Mouse (Mus musculus): ENCODE measurements around the gene Kcnq1. TPM values are rescaled to one million over a fixed set of nuclear protein-coding genes. Genes with fewer than 3 reads are reported as not detected.

Gene Kcnq1
- polyA plus RNA-seq, 1 experiment, result 41.8 TPM

DNA sequence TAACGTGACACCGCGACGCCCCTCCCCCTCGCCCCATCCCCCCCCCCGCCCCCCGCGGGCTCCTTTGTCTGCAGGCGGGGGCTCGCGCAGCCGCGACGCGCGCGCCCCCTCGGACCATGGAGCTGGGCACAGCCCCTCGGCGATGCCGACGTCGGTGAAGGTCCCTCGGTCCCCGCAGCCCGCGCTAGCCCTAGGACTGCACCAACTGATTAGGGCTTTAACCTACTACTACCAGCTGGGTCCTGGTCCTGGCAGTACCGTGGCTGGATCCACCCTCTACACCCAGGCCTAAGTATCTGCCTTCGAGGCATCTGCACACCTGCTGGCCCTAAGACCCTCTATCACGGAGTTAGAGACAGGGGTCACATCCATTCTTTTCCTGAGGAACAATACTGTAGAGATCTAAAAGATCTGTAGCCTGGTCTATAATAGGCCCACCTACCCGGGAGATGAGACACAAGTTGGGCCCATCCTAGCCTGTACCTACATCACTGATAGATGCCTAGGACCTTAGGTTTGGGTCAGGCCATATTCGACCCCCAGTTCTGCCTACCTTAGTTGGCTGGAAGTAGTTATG lies 355.2 kb downstream of the Kcnq1 start:
- Histone ChIP-seq H3K36me3 (ENCODE audit: control insufficient read depth, insufficient read depth, low read length) (no peaks in the 10 kb centered on the region), H3K4me1 (ENCODE audit: control insufficient read depth, insufficient read depth, insufficient read length, low read length) (peaks cover 13% of the 10 kb centered on the region), H3K27me3 (ENCODE audit: control insufficient read depth, insufficient read depth, low read length) (peaks cover 22% of the 10 kb centered on the region), H3K27ac (ENCODE audit: insufficient read depth, low read depth, low read length) (no peak overlapping the region), H3K4me3 (ENCODE audit: low read depth, low read length) (peak overlapping the region; percentile 48)
- WGBS, result 40% methylated on average over 31 of the region's 32 CpGs
- no peak for TF ChIP-seq POLR2A (IDR thresholded peaks at IDR 0.05; ENCODE audit: low read depth, low read length)
- no peak for TF ChIP-seq CTCF (IDR thresholded peaks at IDR 0.05; ENCODE audit: extremely low read depth, insufficient read length, insufficient replicate concordance, low read depth, low read length)

DNA sequence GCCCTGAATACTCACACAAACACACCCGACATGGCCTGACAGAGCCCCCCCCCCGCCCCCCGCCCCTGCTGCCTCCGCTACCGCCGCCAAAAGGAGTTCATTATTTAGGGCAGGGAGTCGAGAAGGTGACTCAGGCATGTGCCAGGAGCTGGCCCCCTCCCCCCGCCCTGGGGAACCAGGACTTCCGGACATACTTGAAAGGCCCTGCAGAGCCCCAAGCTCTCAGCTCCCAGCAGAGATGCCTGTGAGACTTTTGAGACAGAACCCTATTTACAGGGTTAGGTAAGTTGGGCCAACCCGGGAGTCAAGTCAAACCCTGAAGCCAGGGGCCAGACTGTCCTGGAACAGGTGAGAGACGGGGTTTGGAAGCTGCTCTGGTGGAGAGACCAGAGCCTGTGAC lies 355.8 kb downstream of the Kcnq1 start:
- TF ChIP-seq CTCF (IDR thresholded peaks at IDR 0.05; ENCODE audit: extremely low read depth, insufficient read length, insufficient replicate concordance, low read depth, low read length), result no peak
- Histone ChIP-seq H3K36me3 (ENCODE audit: control insufficient read depth, insufficient read depth, low read length) (no peaks in the 10 kb centered on the region), H3K4me1 (ENCODE audit: control insufficient read depth, insufficient read depth, insufficient read length, low read length) (peaks cover 13% of the 10 kb centered on the region), H3K27me3 (ENCODE audit: control insufficient read depth, insufficient read depth, low read length) (peaks cover 22% of the 10 kb centered on the region), H3K27ac (ENCODE audit: insufficient read depth, low read depth, low read length) (no peak overlapping the region), H3K4me3 (ENCODE audit: low read depth, low read length) (no peak overlapping the region)
- WGBS, result 67% methylated on average over 11 of the region's 11 CpGs

DNA sequence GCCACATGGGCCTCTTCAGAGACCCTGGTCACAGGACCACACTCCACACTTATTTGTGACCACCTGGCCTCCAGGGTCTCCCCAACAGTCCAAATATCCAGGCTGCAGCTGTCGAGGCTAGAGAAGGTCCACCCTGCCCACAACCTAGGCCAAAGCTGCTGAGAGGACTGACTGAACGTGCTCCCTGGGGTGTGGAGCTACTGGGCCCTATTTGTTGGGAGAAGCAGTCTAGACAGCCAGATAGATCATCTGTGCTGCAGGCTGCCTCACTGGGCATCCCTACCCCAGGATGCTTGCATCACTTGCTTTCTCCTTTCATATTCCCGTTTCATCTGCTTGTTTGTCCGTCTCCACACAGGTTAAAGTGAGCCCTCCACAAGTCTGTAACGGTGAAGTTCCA lies 356.4 kb downstream of the Kcnq1 start:
- TF ChIP-seq CTCF (IDR thresholded peaks at IDR 0.05; ENCODE audit: extremely low read depth, insufficient read length, insufficient replicate concordance, low read depth, low read length) (no peak), POLR2A (IDR thresholded peaks at IDR 0.05; ENCODE audit: low read depth, low read length) (no peak)
- WGBS, result 84% methylated on average over 5 of the region's 5 CpGs
- no peaks in the 10 kb centered on the region for H3K36me3 ChIP-seq (ENCODE audit: control insufficient read depth, insufficient read depth, low read length)
- H3K4me3 ChIP-seq (ENCODE audit: low read depth, low read length), result no peak overlapping the region
- H3K27ac ChIP-seq (ENCODE audit: insufficient read depth, low read depth, low read length), result no peak overlapping the region
- H3K27me3 ChIP-seq (ENCODE audit: control insufficient read depth, insufficient read depth, low read length), result peaks cover 22% of the 10 kb centered on the region
- H3K4me1 ChIP-seq (ENCODE audit: control insufficient read depth, insufficient read depth, insufficient read length, low read length), result peaks cover 13% of the 10 kb centered on the region

DNA sequence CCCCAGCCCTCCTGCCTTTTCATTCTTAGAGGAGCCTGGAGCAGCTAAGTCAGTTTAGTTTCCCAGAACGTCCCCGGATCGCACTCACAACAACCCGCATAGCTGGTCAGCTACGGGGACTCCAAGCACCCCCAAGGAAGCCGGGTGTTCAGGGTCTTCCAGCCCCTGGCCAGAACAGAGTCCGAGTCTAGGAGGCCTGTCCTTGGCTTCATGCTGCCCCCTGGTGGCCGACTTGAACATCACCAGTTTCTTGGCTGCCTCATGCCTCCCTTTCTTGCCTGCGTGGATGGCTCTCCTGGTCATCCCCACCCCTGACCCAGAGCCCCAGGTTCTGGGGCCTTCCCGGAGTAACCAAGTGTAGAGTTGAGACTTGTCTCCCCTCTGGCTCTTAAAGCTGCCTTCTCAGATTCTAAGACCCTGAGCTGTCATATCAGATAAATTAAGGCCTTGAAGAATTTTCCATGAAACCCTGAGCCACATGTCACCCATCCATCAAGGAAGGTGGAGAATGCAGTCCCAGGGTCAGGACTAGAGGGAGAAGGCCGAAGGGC lies 357.8 kb downstream of the Kcnq1 start:
- TF ChIP-seq CTCF (IDR thresholded peaks at IDR 0.05; ENCODE audit: extremely low read depth, insufficient read length, insufficient replicate concordance, low read depth, low read length) (peak; percentile 93), POLR2A (IDR thresholded peaks at IDR 0.05; ENCODE audit: low read depth, low read length) (no peak)
- 25% methylated on average over 11 of the region's 11 CpGs for WGBS
- H3K27ac ChIP-seq (ENCODE audit: insufficient read depth, low read depth, low read length), result no peak overlapping the region
- no peak overlapping the region for H3K4me3 ChIP-seq (ENCODE audit: low read depth, low read length)
- H3K27me3 ChIP-seq (ENCODE audit: control insufficient read depth, insufficient read depth, low read length), result peaks cover 19% of the 10 kb centered on the region
- no peaks in the 10 kb centered on the region for H3K36me3 ChIP-seq (ENCODE audit: control insufficient read depth, insufficient read depth, low read length)
- H3K4me1 ChIP-seq (ENCODE audit: control insufficient read depth, insufficient read depth, insufficient read length, low read length), result peaks cover 13% of the 10 kb centered on the region

DNA sequence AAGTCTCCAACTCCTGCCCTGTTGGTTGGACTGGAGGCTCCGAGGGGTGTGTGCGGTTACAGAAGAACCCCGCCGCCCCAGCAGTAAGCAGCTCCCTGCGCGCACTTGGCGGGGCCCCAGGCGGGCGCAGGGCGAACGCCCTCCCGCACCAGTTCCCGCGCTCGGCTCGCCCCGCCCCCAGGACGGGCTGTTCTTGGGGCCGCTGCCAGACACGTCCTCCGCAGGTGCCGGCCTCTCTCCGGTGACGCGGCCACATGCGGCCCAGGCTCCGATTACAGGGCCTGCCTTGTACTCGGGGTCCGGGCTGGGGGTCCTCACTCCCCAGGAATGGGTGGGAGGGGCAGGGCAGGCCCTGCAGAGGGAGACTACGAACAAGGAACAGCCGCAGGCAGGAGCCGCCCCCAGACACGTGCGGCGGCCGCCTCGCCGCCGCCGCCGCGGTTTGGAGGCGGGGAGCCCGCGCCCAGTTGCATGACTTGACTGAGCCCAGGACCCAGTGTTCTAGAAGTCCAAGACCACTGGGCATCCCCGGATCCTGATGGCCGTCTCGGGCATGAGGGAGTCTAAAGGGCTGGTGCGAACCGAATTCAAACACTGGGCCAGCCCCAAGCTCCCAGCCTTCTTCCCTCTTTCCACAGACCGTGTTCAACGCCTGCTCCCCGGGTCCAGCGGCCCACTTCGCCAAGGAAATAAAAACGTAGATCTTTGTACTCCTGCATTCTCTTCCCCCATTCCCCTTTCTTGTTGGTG lies 358.8 kb downstream of the Kcnq1 start:
- 9% methylated on average over 56 of the region's 56 CpGs for WGBS
- Histone ChIP-seq H3K27me3 (ENCODE audit: control insufficient read depth, insufficient read depth, low read length) (peaks cover 9% of the 10 kb centered on the region), H3K27ac (ENCODE audit: insufficient read depth, low read depth, low read length) (no peak overlapping the region), H3K36me3 (ENCODE audit: control insufficient read depth, insufficient read depth, low read length) (no peaks in the 10 kb centered on the region), H3K4me3 (ENCODE audit: low read depth, low read length) (peak overlapping the region; percentile 61), H3K4me1 (ENCODE audit: control insufficient read depth, insufficient read depth, insufficient read length, low read length) (peaks cover 9% of the 10 kb centered on the region)
- TF ChIP-seq CTCF (IDR thresholded peaks at IDR 0.05; ENCODE audit: extremely low read depth, insufficient read length, insufficient replicate concordance, low read depth, low read length), result no peak
- TF ChIP-seq POLR2A (IDR thresholded peaks at IDR 0.05; ENCODE audit: low read depth, low read length), result no peak

DNA sequence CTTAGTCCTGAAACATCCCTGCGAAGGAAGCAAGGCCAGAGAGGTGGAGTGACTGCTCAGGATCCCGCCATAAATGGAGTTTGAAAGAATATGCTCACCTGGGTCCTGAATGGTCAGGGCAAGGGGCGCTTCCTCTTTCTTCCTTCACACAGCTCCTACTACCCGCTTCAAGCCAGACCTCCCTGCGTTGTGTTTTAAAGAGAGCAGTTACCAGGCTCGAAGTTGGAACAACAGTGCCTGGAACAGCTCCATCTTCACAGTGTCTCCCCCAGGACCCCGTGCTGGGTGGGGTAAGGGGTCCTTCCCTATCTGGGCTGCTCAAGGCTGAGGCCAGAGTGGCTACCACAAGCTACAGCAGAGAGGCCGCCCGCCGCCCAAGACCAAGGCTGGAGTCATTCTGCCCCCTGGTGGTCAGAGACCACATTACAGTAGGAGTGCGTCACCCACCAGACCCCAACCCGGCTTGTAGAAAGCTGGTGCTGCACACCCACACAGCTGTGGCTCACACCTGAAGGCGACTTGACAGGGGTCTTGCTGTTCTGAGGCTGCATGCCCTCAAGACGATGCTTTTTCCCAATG lies 360.0 kb downstream of the Kcnq1 start:
- peak; percentile 84 for TF ChIP-seq CTCF (IDR thresholded peaks at IDR 0.05; ENCODE audit: extremely low read depth, insufficient read length, insufficient replicate concordance, low read depth, low read length)
- no peak for TF ChIP-seq POLR2A (IDR thresholded peaks at IDR 0.05; ENCODE audit: low read depth, low read length)
- 39% methylated on average over 14 of the region's 14 CpGs for WGBS
- Histone ChIP-seq H3K4me1 (ENCODE audit: control insufficient read depth, insufficient read depth, insufficient read length, low read length) (peaks cover 3% of the 10 kb centered on the region; the same call in 1 of the 2 replicates), H3K27me3 (ENCODE audit: control insufficient read depth, insufficient read depth, low read length) (peaks cover 4% of the 10 kb centered on the region), H3K36me3 (ENCODE audit: control insufficient read depth, insufficient read depth, low read length) (no peaks in the 10 kb centered on the region), H3K4me3 (ENCODE audit: low read depth, low read length) (no peak overlapping the region), H3K27ac (ENCODE audit: insufficient read depth, low read depth, low read length) (no peak overlapping the region)

DNA sequence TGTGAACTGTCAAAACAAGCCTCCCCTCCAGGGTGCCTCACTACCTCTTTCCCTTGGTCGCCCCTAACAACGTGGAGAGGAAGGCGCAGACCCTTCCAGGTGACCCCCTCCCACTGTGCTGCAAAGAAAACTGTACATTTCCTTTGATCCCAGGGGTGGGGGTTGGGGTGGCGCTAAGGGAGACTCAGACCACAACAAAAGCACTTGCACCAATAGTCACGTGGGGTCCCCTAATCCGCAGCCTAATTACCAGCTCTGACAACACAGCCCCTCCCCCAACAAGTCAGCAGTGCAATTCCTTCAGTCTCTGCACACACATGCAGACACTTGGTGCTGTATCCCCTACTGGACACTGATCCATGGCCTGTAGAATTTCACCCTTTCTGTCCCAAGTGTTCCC lies 361.6 kb downstream of the Kcnq1 start:
- 57% methylated on average over 6 of the region's 6 CpGs for WGBS
- H3K4me1 ChIP-seq (ENCODE audit: control insufficient read depth, insufficient read depth, insufficient read length, low read length), result peaks cover 3% of the 10 kb centered on the region; the same call in 1 of the 2 replicates
- TF ChIP-seq CTCF (IDR thresholded peaks at IDR 0.05; ENCODE audit: extremely low read depth, insufficient read length, insufficient replicate concordance, low read depth, low read length), result no peak
- no peak for TF ChIP-seq POLR2A (IDR thresholded peaks at IDR 0.05; ENCODE audit: low read depth, low read length)
- H3K27ac ChIP-seq (ENCODE audit: insufficient read depth, low read depth, low read length), result no peak overlapping the region
- no peaks in the 10 kb centered on the region for H3K36me3 ChIP-seq (ENCODE audit: control insufficient read depth, insufficient read depth, low read length)
- H3K27me3 ChIP-seq (ENCODE audit: control insufficient read depth, insufficient read depth, low read length), result peaks cover 4% of the 10 kb centered on the region
- H3K4me3 ChIP-seq (ENCODE audit: low read depth, low read length), result no peak overlapping the region
